8 mouse cellular contexts compared by ENCODE assay signal in genomic region chr4:62582365-62583264, GRCm38 (mm10). TPM values are rescaled to one million over a fixed set of nuclear protein-coding genes. Genes with fewer than 3 reads are reported as not detected.
DNase-seq lines count a peak whose midpoint lies in the region; ATAC-seq and TF ChIP-seq lines count a peak whose summit lies in the region.

No protein-coding gene starts in this region.

- H3K9me3 ChIP-seq in forebrain, embryonic 12.5 days = no peaks in the 10 kb centered on the region
- H3K9me3 ChIP-seq in intestine, embryonic 15.5 days = no peaks in the 10 kb centered on the region
- no peaks in the 10 kb centered on the region for H3K9me3 ChIP-seq in midbrain, embryonic 15.5 days

- peak overlapping the region; percentile 70 for H3K4me3 ChIP-seq in gastrocnemius, adult 2 months
- H3K4me3 ChIP-seq in forebrain, embryonic 12.5 days (replicated peaks) = peak overlapping the region; percentile 50
- peak overlapping the region; percentile 50 for H3K4me3 ChIP-seq in intestine, embryonic 15.5 days (replicated peaks)
- peak overlapping the region; percentile 52 for H3K4me3 ChIP-seq in midbrain, embryonic 15.5 days

- no peak for TF ChIP-seq CTCF in gastrocnemius, adult 2 months (IDR thresholded peaks at IDR 0.05)

- intact Hi-C loops in gastrocnemius, adult 2 months (cut with DNase I) = no loop called here
- intact Hi-C loops in gastrocnemius, postnatal 36 days (cut with DNase I) = no loop called here
- intact Hi-C loops in left cerebral cortex, postnatal 36 days (cut with DNase I) = no loop called here

- peak overlapping the region; percentile 79 for H3K4me2 ChIP-seq in forebrain, embryonic 12.5 days
- peak overlapping the region; percentile 79 for H3K4me2 ChIP-seq in intestine, embryonic 15.5 days (replicated peaks)
- H3K4me2 ChIP-seq in midbrain, embryonic 15.5 days = peak overlapping the region; percentile 98

- no peak overlapping the region for H3K27ac ChIP-seq in gastrocnemius, adult 2 months
- H3K27ac ChIP-seq in forebrain, embryonic 12.5 days = peak overlapping the region; percentile 92
- no peak overlapping the region for H3K27ac ChIP-seq in intestine, embryonic 15.5 days
- peak overlapping the region; percentile 77 for H3K27ac ChIP-seq in midbrain, embryonic 15.5 days

- H3K36me3 ChIP-seq in forebrain, embryonic 12.5 days (replicated peaks) = no peaks in the 10 kb centered on the region
- H3K36me3 ChIP-seq in intestine, embryonic 15.5 days = no peaks in the 10 kb centered on the region
- H3K36me3 ChIP-seq in midbrain, embryonic 15.5 days (replicated peaks) = no peaks in the 10 kb centered on the region

- 0 out of 2 replicates have a peak, but pooled peaks cover 11% of the 10 kb centered on the region for H3K27me3 ChIP-seq in forebrain, embryonic 12.5 days
- H3K27me3 ChIP-seq in intestine, embryonic 15.5 days (replicated peaks) = peaks cover 14% of the 10 kb centered on the region; the same call in 1 of the 2 replicates
- 0 out of 2 replicates have a peak, but pooled peaks cover 4% of the 10 kb centered on the region for H3K27me3 ChIP-seq in midbrain, embryonic 15.5 days (replicated peaks)

- peaks cover 44% of the 10 kb centered on the region for H3K4me1 ChIP-seq in forebrain, embryonic 12.5 days
- peaks cover 15% of the 10 kb centered on the region for H3K4me1 ChIP-seq in intestine, embryonic 15.5 days (replicated peaks)
- peaks cover 30% of the 10 kb centered on the region for H3K4me1 ChIP-seq in midbrain, embryonic 15.5 days

- H3K9ac ChIP-seq in forebrain, embryonic 12.5 days = peak overlapping the region; percentile 70
- peak overlapping the region; percentile 71 for H3K9ac ChIP-seq in intestine, embryonic 15.5 days
- H3K9ac ChIP-seq in midbrain, embryonic 15.5 days = peak overlapping the region; percentile 63

- DNase-seq in gastrocnemius, adult 2 months = peak; percentile 21
- DNase-seq in gastrocnemius, postnatal 36 days = no peak
- peak; percentile 15 to 38 for DNase-seq in adrenal gland, postnatal 36 days
- DNase-seq in left cerebral cortex, postnatal 36 days (ENCODE audit: low spot score in 2 of 2) = peak; percentile 46 to 50
- DNase-seq in adipocyte (ENCODE audit: low spot score) = no peak

- ATAC-seq in forebrain, embryonic 12.5 days (ENCODE audit: low FRiP score) = peak; percentile 89
- peak; percentile 66 for ATAC-seq in intestine, embryonic 15.5 days
- ATAC-seq in midbrain, embryonic 15.5 days (replicated peaks) = peak; percentile 88

- WGBS in forebrain, embryonic 12.5 days = 19% methylated on average over 18 of the region's 18 CpGs
- 27% methylated on average over 18 of the region's 18 CpGs for WGBS in intestine, embryonic 15.5 days
- 16% methylated on average over 18 of the region's 18 CpGs for WGBS in midbrain, embryonic 15.5 days

RNA-seq across cellular contexts. Expression of gene Rgs3, which starts 23.0 kb away (rescaled TPM):
- total RNA-seq in gastrocnemius, adult 2 months (2021) = 10 to 100 TPM in 1 of 2 experiments, 1 to 10 TPM in 1; 8.6 to 10.3 TPM
- 1 to 10 TPM; 7.5 to 9.5 TPM for total RNA-seq in gastrocnemius, postnatal 36 days (2021)
- 10 to 100 TPM; 27.3 to 40.2 TPM for total RNA-seq in adrenal gland, postnatal 36 days (2021)
- 54.3 and 60.2 TPM in 2 replicates for polyA plus RNA-seq in forebrain, embryonic 12.5 days (2016; fragmentation: Nextera tagmentation; extraction: Ambion mirVana)
- polyA plus RNA-seq in intestine, embryonic 15.5 days (2015; fragmentation: Nextera tagmentation; extraction: Ambion mirVana) = 43.5 and 46.3 TPM in 2 replicates
- total RNA-seq in left cerebral cortex, postnatal 36 days (2021) = 10 to 100 TPM; 28.2 to 32.3 TPM
- 76.6 and 80.1 TPM in 2 replicates for polyA plus RNA-seq in midbrain, embryonic 15.5 days (2015; fragmentation: Nextera tagmentation; extraction: Ambion mirVana)

RNA-seq across cellular contexts. Expression of gene 4933430I17Rik, which starts 57.4 kb away (rescaled TPM):
- total RNA-seq in gastrocnemius, adult 2 months (2021) = under 1 TPM in 1 of 2 experiments, not detected in 1; 0.17 TPM
- total RNA-seq in gastrocnemius, postnatal 36 days (2021) = not detected
- under 1 TPM; 0.36 to 0.56 TPM for total RNA-seq in adrenal gland, postnatal 36 days (2021)
- polyA plus RNA-seq in forebrain, embryonic 12.5 days (2016; fragmentation: Nextera tagmentation; extraction: Ambion mirVana) = 1.4 TPM in 2 replicates
- polyA plus RNA-seq in intestine, embryonic 15.5 days (2015; fragmentation: Nextera tagmentation; extraction: Ambion mirVana) = 0.15 and 0.43 TPM in 2 replicates
- under 1 TPM; 0.29 to 0.47 TPM for total RNA-seq in left cerebral cortex, postnatal 36 days (2021)
- 0.52 and 1.2 TPM in 2 replicates for polyA plus RNA-seq in midbrain, embryonic 15.5 days (2015; fragmentation: Nextera tagmentation; extraction: Ambion mirVana)

RNA-seq across cellular contexts. Expression of gene Pole3, which starts 57.7 kb away (rescaled TPM):
- total RNA-seq in gastrocnemius, adult 2 months (2021) = 10 to 100 TPM; 15.5 to 18.5 TPM
- 10 to 100 TPM; 14.8 to 15.0 TPM for total RNA-seq in gastrocnemius, postnatal 36 days (2021)
- 10 to 100 TPM; 48.7 to 52.0 TPM for total RNA-seq in adrenal gland, postnatal 36 days (2021)
- 113 and 115 TPM in 2 replicates for polyA plus RNA-seq in forebrain, embryonic 12.5 days (2016; fragmentation: Nextera tagmentation; extraction: Ambion mirVana)
- 70.5 and 71.5 TPM in 2 replicates for polyA plus RNA-seq in intestine, embryonic 15.5 days (2015; fragmentation: Nextera tagmentation; extraction: Ambion mirVana)
- total RNA-seq in left cerebral cortex, postnatal 36 days (2021) = 10 to 100 TPM; 22.5 to 23.1 TPM
- 58.9 and 62.2 TPM in 2 replicates for polyA plus RNA-seq in midbrain, embryonic 15.5 days (2015; fragmentation: Nextera tagmentation; extraction: Ambion mirVana)

Comparison
In these comparisons a context has a peak if more than half of its experiments do, and no peak if none do; other contexts are left out.
1. DNase-seq: peak in gastrocnemius, adult 2 months (single experiment), adrenal gland, postnatal 36 days (2 of 2) and left cerebral cortex, postnatal 36 days (2 of 2); none in gastrocnemius, postnatal 36 days (0 of 2) and adipocyte (single experiment).
2. H3K27ac ChIP-seq: peak in forebrain, embryonic 12.5 days (single experiment) and midbrain, embryonic 15.5 days (single experiment); none in gastrocnemius, adult 2 months (single experiment) and intestine, embryonic 15.5 days (single experiment).
3. Peak in every context shown above with its lines, with median percentiles within 50 percentile points of each other: H3K4me3 ChIP-seq, ATAC-seq, H3K4me2 ChIP-seq and H3K9ac ChIP-seq.